Mouse (Mus musculus) left cerebral cortex, adult 9 months (tissue): Measurements from ENCODE around the gene Gm2a.
"Not testable (repeated sequence)": the region's sequence is repeated elsewhere in the genome, so short reads cannot be mapped to it uniquely, and the experiment has no call there.

ENCODE experiments used
- DNase-seq, 2 experiments: peaks; one replicate each; pipeline ENCODE4 v3.0.0; 2022; ENCODE audit warnings: low spot score in 2 of 2

The Gm2a gene

GRCm38 (mm10) chr11:55097463-55098188 lies at the start of gene Gm2a:
Gene Gm2a (plus strand): TSS chr11:55098115.
- peak; percentile 90 to 94 for DNase-seq

GRCm38 (mm10) chr11:55050837-55051510 lies 46.9 kb upstream of the Gm2a start:
- no peak for DNase-seq

DNA sequence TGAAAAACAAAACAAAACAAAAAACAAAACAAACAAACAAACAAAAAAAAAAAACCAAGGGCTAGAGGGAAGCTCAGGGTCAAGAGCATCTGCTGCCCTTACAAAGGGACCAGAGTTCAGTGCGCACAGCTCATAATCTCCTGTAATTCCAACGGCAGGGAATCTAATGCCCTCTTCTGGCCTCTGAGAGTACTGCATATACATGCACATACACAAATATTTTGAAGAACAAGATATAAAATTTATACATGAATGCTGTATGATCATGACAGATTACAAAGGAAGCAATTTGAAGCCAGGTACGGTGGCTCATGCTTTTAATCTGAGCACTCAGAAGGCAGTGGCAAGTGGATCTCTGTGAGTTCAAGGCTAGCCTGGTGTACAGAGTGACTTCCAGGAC lies 40.4 kb upstream of the Gm2a start:
- DNase-seq, result no peak

- no peak for DNase-seq
Observed at GRCm38 (mm10) chr11:55060802-55061201, 37.1 kb upstream of the Gm2a start.

GRCm38 (mm10) chr11:55062856-55063255 lies 35.1 kb upstream of the Gm2a start:
- DNase-seq, result no peak

GRCm38 (mm10) chr11:55066921-55067320 lies 31.0 kb upstream of the Gm2a start:
- DNase-seq, result no peak

- DNase-seq, result no peak
Observed at GRCm38 (mm10) chr11:55069023-55069422, 28.9 kb upstream of the Gm2a start.

DNA sequence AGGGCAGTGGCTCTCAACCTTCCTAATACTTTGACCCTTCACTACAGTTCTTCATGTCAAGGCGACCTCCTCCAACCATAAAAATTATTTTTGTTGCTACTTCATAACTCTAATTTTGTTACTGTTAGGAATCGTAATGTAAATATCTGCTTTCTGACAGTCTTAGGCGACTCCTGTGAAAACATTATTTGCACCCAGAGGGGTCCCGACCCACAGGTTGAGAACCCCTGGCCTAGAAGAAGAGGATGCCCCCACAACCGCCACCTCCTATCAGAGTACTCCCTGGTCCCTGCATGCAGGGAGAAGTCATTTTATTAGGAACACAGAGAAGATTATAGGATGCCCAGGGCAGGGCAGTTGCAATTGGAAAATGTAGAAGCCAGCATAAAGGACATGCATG lies 26.6 kb upstream of the Gm2a start:
- no peak for DNase-seq

- DNase-seq, result no peak
Observed at GRCm38 (mm10) chr11:55072467-55072866, 25.4 kb upstream of the Gm2a start.

GRCm38 (mm10) chr11:55073191-55073590 lies 24.7 kb upstream of the Gm2a start:
- no peak for DNase-seq

DNA sequence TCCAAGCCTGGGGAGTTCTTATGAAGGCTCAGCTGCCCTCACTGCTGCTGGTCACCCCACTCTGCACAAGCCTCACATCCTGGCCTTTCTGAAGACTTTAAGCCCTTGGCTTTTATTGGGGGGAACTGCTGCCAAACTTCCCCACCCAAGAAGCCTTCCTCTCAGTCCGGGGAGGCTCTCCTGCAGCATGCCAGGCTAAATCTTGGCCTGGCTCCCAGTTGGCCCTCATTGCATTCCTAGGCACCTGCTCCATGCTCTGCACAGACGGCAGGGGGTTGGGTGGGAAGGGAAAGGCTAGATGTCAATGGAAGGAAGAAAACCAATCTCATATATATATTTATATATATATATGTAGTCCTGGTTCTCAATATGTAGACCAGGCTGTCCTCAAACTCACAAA lies 22.3 kb upstream of the Gm2a start:
- DNase-seq, result no peak

DNA sequence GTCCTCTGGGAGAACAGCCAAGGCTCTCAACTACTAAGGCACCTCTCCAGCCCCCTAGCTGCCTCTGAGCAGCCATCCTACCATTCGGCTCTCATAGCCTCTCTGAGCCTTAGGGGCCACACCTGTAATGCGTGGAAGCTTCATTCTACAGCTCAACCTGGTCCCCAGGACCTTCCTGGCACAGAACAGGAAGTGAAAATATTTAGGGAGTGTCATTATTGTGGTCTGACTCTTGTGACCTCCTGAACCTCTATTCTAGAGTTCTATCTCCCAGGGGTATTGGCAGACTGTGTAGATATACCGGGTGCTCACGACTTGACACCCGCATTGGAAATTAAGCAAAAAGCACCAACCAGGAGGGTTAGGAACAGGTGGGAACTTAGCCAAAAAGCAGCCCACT lies 21.7 kb upstream of the Gm2a start:
- no peak for DNase-seq

- no peak for DNase-seq
Observed at GRCm38 (mm10) chr11:55077331-55078231, 20.3 kb upstream of the Gm2a start, which contains the start of gene Ccdc69. Gene Ccdc69 (minus strand): TSS chr11:55078131.

DNA sequence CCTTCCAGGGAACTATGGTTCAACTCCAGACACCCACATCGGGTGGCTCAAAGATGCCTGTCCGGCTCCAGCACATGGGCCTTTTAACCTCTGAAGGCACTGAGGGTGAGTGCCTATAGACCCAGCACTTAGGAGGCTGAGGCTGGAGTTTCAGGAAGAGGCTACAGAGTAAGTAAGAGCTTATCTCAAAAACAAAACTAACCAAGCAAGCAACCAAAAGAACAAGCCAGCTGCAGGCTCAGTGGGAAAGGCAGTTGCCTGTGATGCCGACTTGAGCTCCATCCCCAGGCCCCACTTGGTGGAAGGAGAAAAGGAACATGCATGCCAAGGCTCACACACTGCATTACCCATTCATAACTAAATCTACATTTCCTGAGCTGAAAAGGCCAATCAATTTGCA lies 19.4 kb upstream of the Gm2a start:
- no peak for DNase-seq

GRCm38 (mm10) chr11:55079180-55079579 lies 18.7 kb upstream of the Gm2a start:
- no peak for DNase-seq

DNA sequence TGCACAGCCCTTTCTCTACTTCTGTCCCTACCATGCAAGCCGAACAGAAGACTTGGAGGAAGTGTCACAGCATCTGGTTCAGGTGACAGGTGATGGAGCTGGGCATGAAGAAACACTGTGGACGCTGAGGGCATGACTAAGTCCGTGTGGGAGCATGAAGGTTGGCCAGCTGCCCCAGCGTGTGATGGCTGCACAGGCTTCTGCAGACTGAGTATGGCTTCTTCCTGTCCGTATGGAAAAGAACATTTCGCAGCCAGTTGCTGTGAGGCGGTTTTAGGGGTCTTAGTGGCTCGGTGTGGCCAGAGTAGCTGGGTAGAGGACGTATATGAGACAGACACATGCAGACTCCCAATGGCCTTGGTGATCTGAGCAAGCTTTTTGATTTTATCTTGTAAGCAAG lies 16.7 kb upstream of the Gm2a start:
- DNase-seq, result no peak

- no peak for DNase-seq
Observed at GRCm38 (mm10) chr11:55084629-55085028, 13.3 kb upstream of the Gm2a start.

DNA sequence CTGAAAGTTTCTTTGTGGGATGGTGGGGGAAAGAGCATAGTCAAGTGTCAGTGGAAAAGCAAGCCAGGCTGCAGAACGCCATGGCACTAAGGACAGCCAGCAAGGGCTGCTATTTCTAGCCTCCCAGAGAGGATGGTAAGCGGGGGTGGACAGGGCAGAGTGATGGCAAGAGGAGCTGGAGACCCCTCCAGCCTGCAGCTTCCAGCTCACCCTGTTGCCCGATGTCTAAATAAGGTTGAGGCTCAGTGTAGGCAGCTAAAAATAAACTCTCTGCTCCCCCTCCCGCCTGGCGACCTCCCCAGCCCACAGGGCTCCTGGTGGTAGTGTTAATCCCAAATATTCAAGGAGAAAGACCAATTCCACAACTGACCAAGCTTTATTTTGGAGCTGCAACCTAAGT lies 12.5 kb upstream of the Gm2a start:
- no peak for DNase-seq

GRCm38 (mm10) chr11:55087006-55087405 lies 10.9 kb upstream of the Gm2a start:
- DNase-seq, result peak in 1 of 2 experiments; percentile 49

DNA sequence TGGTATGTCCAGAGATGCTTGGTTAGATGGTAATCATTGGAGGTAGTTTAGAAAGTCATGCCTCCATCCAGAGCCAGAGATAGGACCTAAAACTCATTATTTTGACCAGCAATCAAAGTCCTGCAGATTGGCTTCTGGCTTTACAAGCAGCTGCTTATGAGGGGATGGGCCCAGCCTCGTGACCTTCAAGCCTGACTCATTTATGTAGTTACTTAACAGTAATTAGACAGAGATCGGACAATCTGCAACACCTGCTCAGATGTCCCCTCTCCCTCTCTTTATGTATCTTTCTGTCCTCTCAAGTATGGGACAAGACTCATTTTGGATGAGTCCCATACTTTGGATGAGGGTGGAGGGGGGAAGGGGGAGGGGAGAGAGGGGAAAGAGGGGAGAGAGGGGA lies 8.0 kb upstream of the Gm2a start:
- no peak for DNase-seq

- DNase-seq, result no peak
Observed at GRCm38 (mm10) chr11:55093096-55093495, 4.8 kb upstream of the Gm2a start.

DNA sequence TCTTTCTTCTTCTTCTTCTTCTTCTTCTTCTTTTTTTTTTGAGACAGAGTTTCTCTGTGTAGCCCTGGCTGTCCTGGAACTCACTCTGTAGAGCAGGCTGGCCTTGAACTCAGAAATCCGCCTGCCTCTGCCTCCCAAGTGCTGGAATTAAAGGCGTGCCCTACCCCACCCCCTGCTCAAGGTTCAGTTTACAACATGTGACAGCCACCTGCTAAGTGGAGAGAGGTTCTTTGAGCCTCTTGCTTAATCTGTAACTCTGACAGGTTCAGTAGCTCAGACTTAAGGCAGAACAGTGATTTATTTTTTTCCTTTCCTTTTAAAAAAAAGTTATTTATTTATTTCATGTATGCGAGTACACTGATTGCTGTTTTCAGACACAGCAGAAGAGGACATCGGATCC lies 1.6 kb upstream of the Gm2a start:
- not testable (repeated sequence) for DNase-seq
